Mouse (Mus musculus): ENCODE results near the gene Fam83g.

DNA sequence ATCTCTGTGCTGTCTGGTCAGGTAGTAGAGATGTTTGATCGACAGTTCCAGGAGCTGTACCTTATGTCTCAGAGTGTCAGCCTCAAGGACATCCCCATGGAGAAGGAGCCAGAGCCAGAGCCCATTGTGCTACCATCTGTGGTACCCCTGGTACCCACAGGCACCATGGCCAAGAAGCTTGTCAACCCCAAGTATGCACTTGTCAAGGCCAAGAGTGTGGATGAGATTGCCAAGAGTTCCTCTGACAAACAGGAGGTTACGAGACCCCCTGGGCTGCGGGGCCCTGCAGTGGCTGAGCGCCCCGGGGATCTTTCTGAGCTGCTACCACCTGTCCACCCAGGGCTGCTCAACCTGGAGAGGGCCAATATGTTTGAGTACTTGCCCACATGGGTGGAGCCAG lies 18.6 kb downstream of the Fam83g start:
- no peak for TF ChIP-seq CTCF (IDR thresholded peaks at IDR 0.05; ENCODE audit: low read depth, low read length)
- no peak for TF ChIP-seq POLR2A (IDR thresholded peaks at IDR 0.05; ENCODE audit: borderline replicate concordance, low read depth, low read length)
